ENCODE assay signal across 8 mouse cellular contexts in the genomic region with DNA sequence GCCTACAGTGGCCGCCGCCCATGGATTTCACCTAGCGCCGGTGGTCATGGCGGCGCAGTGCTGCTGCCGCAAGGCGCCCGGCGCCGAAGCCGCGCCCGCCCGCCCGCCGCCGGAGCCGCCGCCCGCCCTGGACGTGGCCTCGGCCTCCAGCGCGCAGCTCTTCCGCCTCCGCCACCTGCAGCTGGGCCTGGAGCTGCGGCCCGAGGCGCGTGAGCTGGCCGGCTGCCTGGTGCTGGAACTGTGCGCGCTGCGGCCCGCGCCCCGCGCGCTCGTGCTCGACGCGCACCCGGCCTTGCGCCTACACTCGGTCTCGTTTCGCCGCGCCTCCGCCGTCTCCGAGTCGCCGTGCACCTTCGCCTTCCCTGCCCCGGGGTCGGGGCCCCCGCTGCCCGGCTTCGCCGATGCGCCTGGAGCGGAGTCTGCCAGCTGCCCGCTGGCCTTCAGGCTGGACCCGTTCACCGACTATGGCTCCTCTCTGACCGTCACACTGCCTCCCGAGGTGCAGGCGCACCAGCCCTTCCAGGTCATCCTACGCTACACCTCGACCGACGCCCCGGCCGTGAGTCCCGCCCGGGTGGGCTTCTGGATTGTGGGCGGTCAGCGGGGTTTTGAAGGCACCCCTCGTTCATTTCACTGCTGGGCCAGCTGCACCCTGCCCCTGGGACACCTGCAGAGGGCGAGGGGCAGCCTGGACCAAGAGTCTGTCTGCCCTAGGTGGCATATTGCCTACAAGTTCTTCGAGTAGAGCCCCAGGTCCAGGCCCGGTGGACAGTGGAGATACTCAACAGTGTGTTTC. TPM values are rescaled to one million over a fixed set of nuclear protein-coding genes. Genes with fewer than 3 reads are reported as not detected.
DNase-seq lines count a peak whose midpoint lies in the region; ATAC-seq and TF ChIP-seq lines count a peak whose summit lies in the region.

No protein-coding gene starts in this region.

- H3K36me3 ChIP-seq in kidney, adult 2 months (ENCODE audit: control insufficient read depth, insufficient read depth, low read length), result no peaks in the 10 kb centered on the region
- H3K36me3 ChIP-seq in liver, adult 2 months (ENCODE audit: control insufficient read depth, insufficient read depth, low read length), result peaks cover 7% of the 10 kb centered on the region
- H3K36me3 ChIP-seq in myocyte (ENCODE audit: control insufficient read depth, insufficient read depth), result peaks cover 6% of the 10 kb centered on the region
- peaks cover 6% of the 10 kb centered on the region; the same call in 1 of the 2 replicates for H3K36me3 ChIP-seq in stomach, embryonic 16.5 days (ENCODE audit: control insufficient read depth, insufficient read depth, low read length)

- peak overlapping the region; percentile 95 for H3K9ac ChIP-seq in liver, adult 2 months (ENCODE audit: low read depth, low read length)
- peak overlapping the region; percentile 96 for H3K9ac ChIP-seq in stomach, embryonic 16.5 days (ENCODE audit: low read length)

- H3K27ac ChIP-seq in kidney, adult 2 months (ENCODE audit: insufficient read depth, low read depth, low read length), result peak overlapping the region; percentile 49; the same call in 1 of the 2 replicates
- peak overlapping the region; percentile 75 for H3K27ac ChIP-seq in liver, adult 2 months (replicated peaks; ENCODE audit: insufficient read depth, low read depth, low read length)
- H3K27ac ChIP-seq in stomach, embryonic 16.5 days (ENCODE audit: low read length), result peak overlapping the region; percentile 95

- TF ChIP-seq CTCF in kidney, adult 2 months (conservative IDR thresholded peaks at IDR 0.05; ENCODE audit: insufficient read depth, insufficient read length, low read depth, low read length), result no peak
- peak; percentile 19; the same call in 1 of the 2 replicates for TF ChIP-seq CTCF in liver, adult 2 months (IDR thresholded peaks at IDR 0.05; ENCODE audit: low read depth, low read length)

- peak overlapping the region; percentile 47 for H3K4me3 ChIP-seq in kidney, adult 2 months (ENCODE audit: insufficient read depth, low read depth, low read length)
- H3K4me3 ChIP-seq in liver, adult 2 months (ENCODE audit: insufficient read depth, low read depth, low read length), result peak overlapping the region; percentile 79
- H3K4me3 ChIP-seq in myocyte, result peak overlapping the region; percentile 27
- H3K4me3 ChIP-seq in stomach, embryonic 16.5 days (replicated peaks; ENCODE audit: low read length), result peak overlapping the region; percentile 88

- peaks cover 21% of the 10 kb centered on the region; the same call in 1 of the 2 replicates for H3K79me2 ChIP-seq in liver, adult 2 months (ENCODE audit: control insufficient read depth, insufficient read depth, low read length)
- H3K79me2 ChIP-seq in myocyte (ENCODE audit: control insufficient read depth, insufficient read depth), result peaks cover 10% of the 10 kb centered on the region

- H3ac ChIP-seq in myocyte (ENCODE audit: control insufficient read depth, insufficient read length), result peak overlapping the region; percentile 79

- 3% methylated on average over 77 of the region's 85 CpGs for WGBS in kidney, adult 2 months
- WGBS in liver, adult 2 months, result under 1% methylated on average over 76 of the region's 85 CpGs
- WGBS in stomach, embryonic 16.5 days, result under 1% methylated on average over 78 of the region's 85 CpGs

- peaks cover 26% of the 10 kb centered on the region for H3K4me1 ChIP-seq in kidney, adult 2 months (ENCODE audit: control insufficient read depth, insufficient read depth, low read length)
- H3K4me1 ChIP-seq in liver, adult 2 months (ENCODE audit: control insufficient read depth, insufficient read depth, low read length), result peaks cover 19% of the 10 kb centered on the region
- peaks cover 29% of the 10 kb centered on the region for H3K4me1 ChIP-seq in stomach, embryonic 16.5 days (ENCODE audit: control insufficient read depth, insufficient read depth, low read length)

- no peak; the same call in 1 of the 2 replicates for ATAC-seq in cerebellum, adult (ENCODE audit: insufficient number of reproducible peaks, low FRiP score, low TSS enrichment)
- peak; percentile 14 for ATAC-seq in stomach, embryonic 16.5 days (ENCODE audit: insufficient read depth, low FRiP score)

- TF ChIP-seq POLR2A in kidney, adult 2 months (IDR thresholded peaks at IDR 0.05; ENCODE audit: low read depth, low read length), result no peak
- no peak for TF ChIP-seq POLR2A in liver, adult 2 months (IDR thresholded peaks at IDR 0.05; ENCODE audit: extremely low read depth, insufficient read depth, low read length)
- TF ChIP-seq POLR2A in myocyte (IDR thresholded peaks at IDR 0.05; ENCODE audit: insufficient read length, low read depth), result peak; percentile 65

- H3K4me2 ChIP-seq in myocyte (ENCODE audit: low read depth), result peak overlapping the region; percentile 76
- peak overlapping the region; percentile 98 for H3K4me2 ChIP-seq in stomach, embryonic 16.5 days (ENCODE audit: low read depth, low read length)

- peak; percentile 79 for DNase-seq in cerebellum, adult 11 months
- peak; percentile 49 for DNase-seq in embryo, embryonic 10.5 days (ENCODE audit: low spot score)
- DNase-seq in heart, adult 18-20 months, result peak; percentile 65 to 70
- DNase-seq in kidney, adult 2 months, result peak; percentile 66
- DNase-seq in liver, adult 2 months (ENCODE audit: extremely low read depth, low read depth, low spot score), result peak; percentile 26

- no peaks in the 10 kb centered on the region for H3K9me3 ChIP-seq in stomach, embryonic 16.5 days (replicated peaks; ENCODE audit: control insufficient read depth, low read length)

- H3K27me3 ChIP-seq in kidney, adult 2 months (replicated peaks; ENCODE audit: control insufficient read depth, insufficient read depth, low read length), result no peaks in the 10 kb centered on the region
- H3K27me3 ChIP-seq in liver, adult 2 months (ENCODE audit: control insufficient read depth, insufficient read depth, low read length), result no peaks in the 10 kb centered on the region
- H3K27me3 ChIP-seq in myocyte (ENCODE audit: control insufficient read depth, insufficient read depth, insufficient read length), result no peaks in the 10 kb centered on the region
- H3K27me3 ChIP-seq in stomach, embryonic 16.5 days (ENCODE audit: control insufficient read depth, insufficient read depth, low read length), result no peaks in the 10 kb centered on the region

TF ChIP-seq in myocyte, 11 proteins besides CTCF, POLR2A, EP300 and RAD21:
- TF ChIP-seq MYOG (IDR thresholded peaks at IDR 0.05; ENCODE audit: control insufficient read depth in 1 of 3, insufficient read depth in 1 of 3, insufficient read length in 2 of 3, low read depth in 2 of 3), result peak in 2 of 3 experiments; percentile 15 to 49
- no peak for TF ChIP-seq E2F4 (IDR thresholded peaks at IDR 0.05; ENCODE audit: insufficient read depth)
- peak in 1 of 3 experiments; percentile 25 for TF ChIP-seq MYOD1 (IDR thresholded peaks at IDR 0.05; ENCODE audit: control insufficient read depth in 1 of 3, insufficient read length in 2 of 3, low read depth in 2 of 3)

RNA-seq across cellular contexts. Expression of gene Rnpepl1, which starts 0.5 kb away (rescaled TPM):
- 10 to 100 TPM; 69.4 to 69.9 TPM for total RNA-seq in heart, adult 18-20 months (2021)
- 161 and 199 TPM in 2 replicates for polyA plus RNA-seq in kidney, adult 2 months (2012; rRNA removed)
- total RNA-seq in liver, adult 2 months (2014; rRNA removed), result 21.6 and 35.6 TPM in 2 replicates
- 107 and 127 TPM in 2 replicates for polyA plus RNA-seq in liver, adult 2 months (2012; rRNA removed)
- polyA plus RNA-seq in myocyte (2012; fragmentation: generic; extraction: Trizol), result 48.6 TPM
- 15.0 and 16.1 TPM in 2 replicates for polyA plus RNA-seq in stomach, embryonic 16.5 days (2015; fragmentation: Nextera tagmentation; extraction: Ambion mirVana)

RNA-seq across cellular contexts. Expression of gene Dusp28, which starts 4.3 kb away (rescaled TPM):
- 10 to 100 TPM; 16.9 to 18.5 TPM for total RNA-seq in heart, adult 18-20 months (2021)
- polyA plus RNA-seq in kidney, adult 2 months (2012; rRNA removed), result 36.6 and 42.6 TPM in 2 replicates
- 11.9 and 13.9 TPM in 2 replicates for total RNA-seq in liver, adult 2 months (2014; rRNA removed)
- polyA plus RNA-seq in liver, adult 2 months (2012; rRNA removed), result 20.6 and 33.0 TPM in 2 replicates
- 40.9 TPM for polyA plus RNA-seq in myocyte (2012; fragmentation: generic; extraction: Trizol)
- 11.4 and 11.9 TPM in 2 replicates for polyA plus RNA-seq in stomach, embryonic 16.5 days (2015; fragmentation: Nextera tagmentation; extraction: Ambion mirVana)

RNA-seq across cellular contexts. Expression of gene Ankmy1, which starts 8.4 kb away (rescaled TPM):
- not detected for total RNA-seq in heart, adult 18-20 months (2021)
- polyA plus RNA-seq in kidney, adult 2 months (2012; rRNA removed), result 0.65 and 0.75 TPM in 2 replicates
- 0.07 and 0.09 TPM in 2 replicates for total RNA-seq in liver, adult 2 months (2014; rRNA removed)
- polyA plus RNA-seq in liver, adult 2 months (2012; rRNA removed), result not detected in 2 replicates
- polyA plus RNA-seq in myocyte (2012; fragmentation: generic; extraction: Trizol), result 2.4 TPM
- polyA plus RNA-seq in stomach, embryonic 16.5 days (2015; fragmentation: Nextera tagmentation; extraction: Ambion mirVana), result 0.23 and 0.42 TPM in 2 replicates

RNA-seq across cellular contexts. Expression of gene Capn10, which starts 23.1 kb away (rescaled TPM):
- 1 to 10 TPM; 5.6 to 7.2 TPM for total RNA-seq in heart, adult 18-20 months (2021)
- polyA plus RNA-seq in kidney, adult 2 months (2012; rRNA removed), result 38.9 and 46.2 TPM in 2 replicates
- total RNA-seq in liver, adult 2 months (2014; rRNA removed), result 21.9 and 28.0 TPM in 2 replicates
- polyA plus RNA-seq in liver, adult 2 months (2012; rRNA removed), result 33.7 and 40.5 TPM in 2 replicates
- 23.6 TPM for polyA plus RNA-seq in myocyte (2012; fragmentation: generic; extraction: Trizol)
- polyA plus RNA-seq in stomach, embryonic 16.5 days (2015; fragmentation: Nextera tagmentation; extraction: Ambion mirVana), result 35.7 and 36.0 TPM in 2 replicates

RNA-seq across cellular contexts. Expression of gene Gpr35, which starts 39.5 kb away (rescaled TPM):
- total RNA-seq in heart, adult 18-20 months (2021), result under 1 TPM; 0.59 to 0.62 TPM
- polyA plus RNA-seq in kidney, adult 2 months (2012; rRNA removed), result 1.3 and 1.9 TPM in 2 replicates
- total RNA-seq in liver, adult 2 months (2014; rRNA removed), result 0.18 and 0.47 TPM in 2 replicates
- 0.20 and 0.53 TPM in 2 replicates for polyA plus RNA-seq in liver, adult 2 months (2012; rRNA removed)
- polyA plus RNA-seq in myocyte (2012; fragmentation: generic; extraction: Trizol), result 1.0 TPM
- 8.7 and 8.9 TPM in 2 replicates for polyA plus RNA-seq in stomach, embryonic 16.5 days (2015; fragmentation: Nextera tagmentation; extraction: Ambion mirVana)

Comparison
In these comparisons a context has a peak if more than half of its experiments do, and no peak if none do; other contexts are left out.
1. DNase-seq: peak in every context shown above with its lines; median percentile 79 in cerebellum, adult 11 months; 68 in heart, adult 18-20 months; 66 in kidney, adult 2 months; 49 in embryo, embryonic 10.5 days; 26 in liver, adult 2 months.
2. H3K4me3 ChIP-seq: peak in every context shown above with its lines; median percentile 88 in stomach, embryonic 16.5 days; 79 in liver, adult 2 months; 47 in kidney, adult 2 months; 27 in myocyte.